Mouse (Mus musculus) mouse embryonic stem cell (cell line): ENCODE data around the gene Tepp.

Source experiments
- in situ Hi-C, 2 experiments: fragments of 300-500 bp; cut with MboI; formaldehyde crosslinking; loops; 1 replicate in 1 of 2; 3 replicates in 1 of 2; pipeline ENCODE4 v1.14.3; 2019 to 2020; ENCODE audit warnings: low sequenced_read_pairs in 2 of 2, low pct_unique_long_range_greater_than_20kb in 1 of 2, mixed read lengths in 1 of 2; ENCODE audit not compliant: unreplicated experiment in 1 of 2

The Tepp gene

DNA sequence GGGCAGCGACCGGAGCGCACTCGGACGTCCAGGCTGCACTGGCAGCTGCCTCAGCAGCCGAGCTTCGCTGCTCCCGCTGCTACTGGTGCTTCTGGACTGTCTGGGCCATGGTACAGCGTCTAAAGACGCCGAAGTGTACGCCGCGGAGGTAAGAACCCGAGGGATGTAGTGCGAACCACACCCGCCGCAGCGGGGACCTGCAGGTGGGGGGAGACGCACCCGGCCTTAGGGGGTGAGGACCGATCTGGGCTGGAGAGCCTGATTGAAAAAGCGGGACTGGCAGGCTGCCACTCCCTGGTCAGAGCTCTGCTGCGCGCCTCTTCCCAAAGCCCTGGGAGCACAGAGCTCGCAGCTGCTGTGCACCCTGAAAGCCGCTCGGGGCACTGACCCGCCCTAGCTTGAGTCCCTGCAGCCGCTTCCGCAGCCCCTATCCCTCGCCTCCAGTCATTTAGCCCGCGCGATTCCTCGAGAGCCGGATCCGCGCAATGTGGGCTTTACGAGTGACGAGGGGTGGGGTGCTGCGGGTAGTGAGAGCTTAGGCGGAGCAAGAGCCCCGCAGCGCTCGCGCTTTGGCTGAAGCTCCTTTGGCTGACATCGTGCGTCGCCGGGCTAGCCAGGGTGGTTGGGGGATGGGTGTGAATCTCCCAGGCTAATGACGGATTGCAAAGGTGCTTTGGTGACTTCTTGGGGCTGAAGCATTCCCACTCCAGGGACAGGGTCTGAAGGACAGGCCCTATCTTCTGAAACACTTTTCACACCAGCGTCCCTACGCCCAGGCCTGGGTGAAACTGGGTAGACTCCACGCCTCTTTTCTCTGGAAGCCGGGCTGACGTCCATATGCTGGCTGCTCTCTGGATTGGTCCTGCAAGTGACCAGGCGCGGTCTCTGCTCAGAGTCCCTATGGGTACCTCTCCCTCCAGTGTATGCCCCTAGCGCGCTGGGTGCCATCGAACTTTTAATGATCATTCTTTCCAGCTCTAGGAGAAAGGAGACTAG lies 42.8 kb downstream of the Tepp start:
- in situ Hi-C loops, result loop anchor here (5.0 to 25.0 kb wide), 3 partner anchors 74 to 559 kb away; no protein-coding TSS in a partner anchor

DNA sequence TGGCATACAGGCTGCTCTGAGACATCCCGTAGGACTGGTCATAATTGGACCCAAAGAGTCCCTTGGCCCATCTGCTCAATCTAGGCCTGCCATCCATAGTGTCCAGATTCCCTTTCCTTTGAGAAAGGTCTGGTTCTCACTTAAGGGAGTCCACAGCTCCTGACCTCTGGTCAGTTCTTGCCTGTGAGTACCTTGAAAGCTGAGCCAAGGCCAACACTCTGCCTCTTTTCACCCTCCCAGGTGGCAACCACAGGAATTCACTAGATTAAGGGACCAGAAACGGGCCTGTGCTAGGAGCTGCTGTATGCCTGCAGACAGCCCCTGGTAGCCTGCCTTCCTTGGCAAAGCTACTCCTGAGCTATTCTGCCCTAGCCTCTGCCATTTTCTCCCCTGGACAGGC lies 44.2 kb downstream of the Tepp start:
- in situ Hi-C loops, result loop anchor here (5.0 to 25.0 kb wide), 3 partner anchors 73 to 558 kb away; no protein-coding TSS in a partner anchor

- in situ Hi-C loops, result loop anchor here (10.0 to 25.0 kb wide), 2 partner anchors 236 to 554 kb away; no protein-coding TSS in a partner anchor
Observed at GRCm38 (mm10) chr8:95358550-95359411, 48.4 kb downstream of the Tepp start.

DNA sequence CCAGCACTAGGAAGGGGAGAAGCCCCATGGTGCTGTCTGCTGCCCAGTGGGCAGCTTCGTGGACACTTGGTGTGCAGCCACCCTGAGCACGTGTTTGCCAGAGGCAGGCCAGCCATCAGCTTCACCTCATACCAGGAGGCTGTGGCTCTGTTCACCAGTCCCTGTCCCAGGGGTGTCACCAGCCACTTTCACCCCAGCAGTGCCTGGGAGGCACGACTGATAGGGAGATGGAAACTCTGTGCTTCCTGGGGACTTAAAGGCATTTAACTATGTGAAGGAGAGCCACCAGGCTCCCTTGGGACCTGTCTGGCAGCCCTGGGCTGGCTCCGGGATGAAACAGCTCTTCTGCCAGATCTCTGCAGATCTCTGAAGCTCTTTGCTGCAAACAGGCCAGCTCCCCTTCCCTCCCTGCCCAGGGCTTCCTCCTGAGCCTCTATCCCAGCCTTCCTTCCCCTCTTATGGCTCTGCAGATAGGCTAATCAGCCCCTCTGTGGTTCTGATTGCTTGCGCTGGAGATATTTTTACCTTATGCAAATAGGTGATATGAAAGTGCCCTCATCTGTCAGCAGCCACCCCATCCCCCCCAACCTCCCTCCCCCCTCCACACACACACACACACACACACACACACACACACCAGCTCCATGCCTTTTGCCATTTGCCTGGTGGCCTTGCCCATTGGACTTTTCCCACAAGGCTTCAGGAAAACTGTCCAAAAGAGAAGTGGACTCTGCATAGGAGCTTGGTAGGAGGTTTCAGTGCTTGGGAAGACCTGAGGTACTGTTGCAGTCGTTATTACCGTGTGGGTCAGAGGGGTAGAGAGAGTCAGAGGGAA lies 50.0 kb downstream of the Tepp start:
- in situ Hi-C loops, result loop anchor here in 1 of 2 experiments (25.0 kb wide), 1 partner anchor 552 kb away; no protein-coding TSS in a partner anchor

DNA sequence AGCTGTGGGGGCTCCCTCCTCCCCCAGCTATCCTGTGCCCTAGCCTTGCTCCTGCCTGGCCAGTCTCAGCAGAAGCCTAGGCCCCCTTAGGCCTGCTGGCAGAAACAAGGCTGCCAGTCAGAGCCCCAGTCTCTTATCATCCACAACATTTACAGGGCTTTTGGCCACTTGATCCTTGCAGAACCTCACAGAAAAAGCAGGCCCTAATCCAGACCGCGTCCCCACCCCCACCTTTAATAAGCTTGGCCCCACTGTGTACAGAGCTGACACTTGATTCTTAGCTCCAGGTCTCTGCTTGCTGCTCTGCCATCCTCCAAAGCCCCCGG lies 50.6 kb downstream of the Tepp start:
- in situ Hi-C loops, result loop anchor here in 1 of 2 experiments (25.0 kb wide), 1 partner anchor 551 kb away; no protein-coding TSS in a partner anchor

- in situ Hi-C loops, result loop anchor here in 1 of 2 experiments (25.0 kb wide), 1 partner anchor 550 kb away; no protein-coding TSS in a partner anchor
Observed at GRCm38 (mm10) chr8:95362272-95362671, 51.9 kb downstream of the Tepp start.

DNA sequence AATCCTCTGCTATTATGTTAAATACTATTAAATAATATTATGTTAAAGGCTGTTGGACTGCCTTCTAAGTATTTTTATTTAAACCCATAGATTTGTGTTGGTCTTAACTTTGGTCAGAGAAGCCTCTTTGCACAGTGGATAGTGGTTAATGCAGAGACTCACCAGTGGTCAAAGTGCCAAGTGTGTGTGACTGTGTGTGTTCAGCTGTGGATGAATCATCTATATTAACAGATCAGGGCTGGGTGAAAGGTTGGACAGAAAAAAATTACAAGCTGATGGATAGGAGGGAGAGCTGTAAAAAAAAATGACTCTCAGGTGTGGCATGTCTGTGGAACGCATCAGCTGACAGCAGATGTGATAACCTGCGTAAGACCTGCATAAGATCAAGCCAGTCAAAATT lies 53.5 kb downstream of the Tepp start:
- in situ Hi-C loops, result loop anchor here in 1 of 2 experiments (25.0 kb wide), 1 partner anchor 548 kb away; no protein-coding TSS in a partner anchor

- in situ Hi-C loops, result loop anchor here in 1 of 2 experiments (25.0 kb wide), 1 partner anchor 543 kb away; no protein-coding TSS in a partner anchor
Observed at GRCm38 (mm10) chr8:95369581-95370326, 59.4 kb downstream of the Tepp start.

GRCm38 (mm10) chr8:95373389-95374002 lies 63.1 kb downstream of the Tepp start:
- in situ Hi-C loops, result loop anchor here in 1 of 2 experiments (25.0 kb wide), 1 partner anchor 539 kb away; no protein-coding TSS in a partner anchor

DNA sequence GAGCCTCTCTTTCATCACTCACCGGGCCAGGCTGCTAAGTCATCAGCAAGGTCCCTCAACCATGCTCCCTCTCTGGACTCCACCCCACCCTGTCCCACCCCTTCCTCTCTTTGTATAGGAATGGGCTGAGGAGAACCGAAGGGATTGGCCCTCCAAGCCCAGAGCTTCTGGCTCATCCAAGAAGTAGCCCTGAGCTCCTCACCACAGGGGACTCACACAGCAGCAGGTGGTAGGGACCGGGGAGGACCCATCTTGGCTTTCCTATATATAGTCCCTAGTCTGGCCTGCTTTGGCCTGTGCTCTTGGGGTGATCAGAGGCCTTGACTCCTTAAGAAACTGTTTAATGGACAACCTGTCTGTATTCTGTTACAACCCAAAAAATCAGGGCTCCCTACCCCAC lies 64.1 kb downstream of the Tepp start:
- in situ Hi-C loops, result loop anchor here in 1 of 2 experiments (25.0 kb wide), 1 partner anchor 538 kb away; no protein-coding TSS in a partner anchor

DNA sequence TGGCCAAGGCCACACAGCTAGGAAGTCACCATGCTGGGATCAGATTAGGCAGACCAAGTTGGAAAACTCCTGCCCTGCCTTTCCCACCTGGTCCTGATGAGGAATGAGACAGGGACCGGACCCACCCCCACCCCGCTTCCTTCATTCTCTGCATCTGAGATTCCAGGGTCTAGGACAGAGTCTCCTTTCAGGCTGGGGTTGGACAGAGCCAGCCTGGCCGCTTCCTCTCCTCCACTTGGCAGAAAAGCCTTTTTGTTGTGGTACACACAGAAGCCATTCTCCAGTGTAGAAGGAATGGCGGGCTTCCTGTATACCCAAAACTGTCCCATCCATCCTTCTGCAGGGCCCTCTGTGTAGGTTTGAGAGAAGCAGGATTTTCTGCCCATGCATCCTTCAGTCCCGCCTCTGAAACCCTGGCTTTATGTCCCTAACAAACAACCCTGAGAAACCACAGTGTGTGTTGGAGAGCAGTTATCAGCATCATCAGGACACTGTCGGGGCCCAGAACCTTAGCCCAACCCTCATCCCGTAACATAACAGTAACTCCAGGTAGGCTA lies 65.1 kb downstream of the Tepp start:
- in situ Hi-C loops, result no loop called here
